In genomic region chr6:88869459-88869858, GRCm38 (mm10) we compare ENCODE assay signal across 18 mouse cellular contexts. TPM values are rescaled to one million over a fixed set of nuclear protein-coding genes. Genes with fewer than 3 reads are reported as not detected.
DNase-seq lines count a peak whose midpoint lies in the region; ATAC-seq and TF ChIP-seq lines count a peak whose summit lies in the region.
"Had no signal": no experiment of that assay in that cellular context is flagged by ENCODE, and none has a peak within 500 bp of the region (broad histone marks: within the 10 kb centered on the region; RNA-seq: fewer than 3 reads in every experiment).

No protein-coding gene starts in this region.

- POLR2A ChIA-PET in Patski (lab: Charles Lee) = no interaction called here

- CTCF ChIA-PET in Patski (lab: Charles Lee) = interaction anchor here (1.1 to 2.1 kb wide), 3 partner anchors 9 to 14 kb away, joined by 4 to 5 read pairs (median 5); no protein-coding TSS in a partner anchor

- in situ Hi-C loops in Patski (cut with MboI; ENCODE audit: low pct_unique_long_range_greater_than_20kb) = loop anchor here (25.0 kb wide), 1 partner anchor 682 kb away; the partner anchor contains the start of gene Gata2

- H3K27me3 ChIP-seq in forebrain, embryonic 15.5 days = no peaks in the 10 kb centered on the region
- H3K27me3 ChIP-seq in forebrain, embryonic 14.5 days (replicated peaks; ENCODE audit: control insufficient read depth, insufficient read depth, low read length) = no peaks in the 10 kb centered on the region
- H3K27me3 ChIP-seq in Patski (no peaks in the 10 kb centered on the region), myocyte (ENCODE audit: control insufficient read depth, insufficient read depth, insufficient read length) (peaks cover 10% of the 10 kb centered on the region)
- H3K27me3 ChIP-seq: midbrain, embryonic 15.5 days; neural tube, embryonic 15.5 days had no signal

- peaks cover 13% of the 10 kb centered on the region for H3K36me3 ChIP-seq in forebrain, embryonic 15.5 days
- peaks cover 28% of the 10 kb centered on the region for H3K36me3 ChIP-seq in forebrain, embryonic 14.5 days (ENCODE audit: control insufficient read depth, insufficient read depth, low read length)
- H3K36me3 ChIP-seq in myocyte (ENCODE audit: control insufficient read depth, insufficient read depth) = no peaks in the 10 kb centered on the region
- H3K36me3 ChIP-seq: liver, embryonic 15.5 days had no signal

- no peak for TF ChIP-seq POLR2A in myocyte (IDR thresholded peaks at IDR 0.05; ENCODE audit: insufficient read length, low read depth)

- H3K79me2 ChIP-seq in myocyte (ENCODE audit: control insufficient read depth, insufficient read depth) = no peaks in the 10 kb centered on the region

- no peak overlapping the region for H3K9ac ChIP-seq in forebrain, embryonic 15.5 days (replicated peaks)
- H3K9ac ChIP-seq in forebrain, embryonic 14.5 days (ENCODE audit: low read length) = no peak overlapping the region
- H3K9ac ChIP-seq: heart, embryonic 12.5 days; limb, embryonic 12.5 days; liver, embryonic 15.5 days; midbrain, embryonic 15.5 days; neural tube, embryonic 15.5 days had no signal

- peaks cover 43% of the 10 kb centered on the region for H3K4me1 ChIP-seq in forebrain, embryonic 15.5 days
- peaks cover 34% of the 10 kb centered on the region for H3K4me1 ChIP-seq in forebrain, embryonic 14.5 days (ENCODE audit: control insufficient read depth, insufficient read depth, low read length)

- 91% methylated on average over 7 of the region's 7 CpGs for WGBS in forebrain, embryonic 15.5 days
- WGBS in forebrain, embryonic 14.5 days = 92% methylated on average over 7 of the region's 7 CpGs

- no peak overlapping the region for H3K4me3 ChIP-seq in forebrain, embryonic 15.5 days
- no peak overlapping the region for H3K4me3 ChIP-seq in forebrain, embryonic 14.5 days (ENCODE audit: low read depth, low read length)
- H3K4me3 ChIP-seq in myocyte = no peak overlapping the region
- H3K4me3 ChIP-seq: heart, embryonic 12.5 days; limb, embryonic 12.5 days; liver, embryonic 15.5 days; midbrain, embryonic 15.5 days; neural tube, embryonic 15.5 days had no signal

- no peak overlapping the region for H3K4me2 ChIP-seq in forebrain, embryonic 15.5 days (replicated peaks)
- H3K4me2 ChIP-seq in forebrain, embryonic 14.5 days (ENCODE audit: low read length) = no peak overlapping the region
- H3K4me2 ChIP-seq in myocyte (ENCODE audit: low read depth) = peak overlapping the region; percentile 59
- H3K4me2 ChIP-seq: heart, embryonic 12.5 days; limb, embryonic 12.5 days; liver, embryonic 15.5 days; midbrain, embryonic 15.5 days had no signal

- no peak overlapping the region for H3ac ChIP-seq in myocyte (ENCODE audit: control insufficient read depth, insufficient read length)

- intact Hi-C loops in gastrocnemius, postnatal 14 days (cut with DNase I; ENCODE audit: low total_unique reads) = no loop called here

- H3K27ac ChIP-seq in forebrain, embryonic 15.5 days (replicated peaks) = 0 out of 2 replicates have a peak overlapping the region, but pooled peaks have one; percentile 1
- no peak overlapping the region for H3K27ac ChIP-seq in forebrain, embryonic 14.5 days (ENCODE audit: low read depth, low read length)
- H3K27ac ChIP-seq: limb, embryonic 12.5 days; liver, embryonic 15.5 days; macrophage; midbrain, embryonic 15.5 days had no signal

- H3K9me3 ChIP-seq in forebrain, embryonic 15.5 days = no peaks in the 10 kb centered on the region
- no peaks in the 10 kb centered on the region for H3K9me3 ChIP-seq in forebrain, embryonic 14.5 days (replicated peaks; ENCODE audit: control insufficient read depth, low read length)
- H3K9me3 ChIP-seq: heart, embryonic 12.5 days; limb, embryonic 12.5 days; liver, embryonic 15.5 days; midbrain, embryonic 15.5 days; neural tube, embryonic 15.5 days had no signal

- no peak for ATAC-seq in forebrain, embryonic 15.5 days (replicated peaks)
- no peak for ATAC-seq in forebrain, embryonic 14.5 days
- peak; percentile 92 for ATAC-seq in Patski
- ATAC-seq: forebrain, embryonic 16.5 days; inflammation-experienced regulatory T-cells, adult 6 months; midbrain, embryonic 15.5 days had no signal

- no peak for DNase-seq in forebrain, embryonic 14.5 days (ENCODE audit: low spot score)
- DNase-seq in right cerebral cortex, adult 18-20 months = peak; percentile 78
- DNase-seq in right cerebral cortex, postnatal 10 days (ENCODE audit: low spot score in 2 of 2) = no peak
- peak; percentile 30 for DNase-seq in Patski (ENCODE audit: low read depth, low spot score)
- DNase-seq in gastrocnemius, postnatal 14 days = no peak
- no peak for DNase-seq in kidney, postnatal 4 days
- DNase-seq: heart, postnatal 4 days had no signal

- TF ChIP-seq CTCF in Patski (IDR thresholded peaks at IDR 0.05) = no peak

TF ChIP-seq in myocyte, 11 proteins besides CTCF, POLR2A, EP300 and RAD21:
- TF ChIP-seq TCF12 (IDR thresholded peaks at IDR 0.05; ENCODE audit: insufficient read depth, poor library complexity, severe bottlenecking) = no peak

RNA-seq across cellular contexts. Expression of gene Podxl2, which starts 5.4 kb away (rescaled TPM):
- 590 and 608 TPM in 2 replicates for polyA plus RNA-seq in forebrain, embryonic 15.5 days (2015; fragmentation: Nextera tagmentation; extraction: Ambion mirVana)
- 334 and 428 TPM in 2 replicates for polyA plus RNA-seq in forebrain, embryonic 14.5 days (2014; fragmentation: Nextera tagmentation; extraction: Ambion mirVana)
- 41.5 TPM for polyA plus RNA-seq in Patski (2021)
- 3.4 TPM for polyA plus RNA-seq in myocyte (2012; fragmentation: generic; extraction: Trizol)
- total RNA-seq in gastrocnemius, postnatal 14 days (2021) = 10 to 100 TPM; 47.1 to 54.4 TPM
- total RNA-seq: MEL had no signal
- polyA plus RNA-seq: inflammation-experienced regulatory T-cells, adult 6 months had no signal

RNA-seq across cellular contexts. Expression of gene Abtb1, which starts 27.7 kb away (rescaled TPM):
- 37.6 and 40.0 TPM in 2 replicates for polyA plus RNA-seq in forebrain, embryonic 15.5 days (2015; fragmentation: Nextera tagmentation; extraction: Ambion mirVana)
- polyA plus RNA-seq in forebrain, embryonic 14.5 days (2014; fragmentation: Nextera tagmentation; extraction: Ambion mirVana) = 31.4 and 35.7 TPM in 2 replicates
- polyA plus RNA-seq in Patski (2021) (35.8 TPM), myocyte (2012; fragmentation: generic; extraction: Trizol) (23.6 TPM)
- 10 to 100 TPM; 17.8 to 18.2 TPM for total RNA-seq in gastrocnemius, postnatal 14 days (2021)

RNA-seq across cellular contexts. Expression of gene Mcm2, which starts 29.1 kb away (rescaled TPM):
- polyA plus RNA-seq in forebrain, embryonic 15.5 days (2015; fragmentation: Nextera tagmentation; extraction: Ambion mirVana) = 70.0 and 75.2 TPM in 2 replicates
- 71.1 and 82.8 TPM in 2 replicates for polyA plus RNA-seq in forebrain, embryonic 14.5 days (2014; fragmentation: Nextera tagmentation; extraction: Ambion mirVana)
- 61.8 TPM for polyA plus RNA-seq in Patski (2021)
- polyA plus RNA-seq in myocyte (2012; fragmentation: generic; extraction: Trizol) = 42.1 TPM
- total RNA-seq in gastrocnemius, postnatal 14 days (2021) = 1 to 10 TPM; 5.5 to 9.4 TPM

RNA-seq across cellular contexts. Expression of gene Tpra1, which starts 32.6 kb away (rescaled TPM):
- 61.5 and 64.1 TPM in 2 replicates for polyA plus RNA-seq in forebrain, embryonic 15.5 days (2015; fragmentation: Nextera tagmentation; extraction: Ambion mirVana)
- polyA plus RNA-seq in forebrain, embryonic 14.5 days (2014; fragmentation: Nextera tagmentation; extraction: Ambion mirVana) = 32.9 and 41.2 TPM in 2 replicates
- polyA plus RNA-seq in Patski (2021) (64.5 TPM), myocyte (2012; fragmentation: generic; extraction: Trizol) (27.3 TPM)
- 10 to 100 TPM; 21.5 to 24.1 TPM for total RNA-seq in gastrocnemius, postnatal 14 days (2021)

Comparison
In these comparisons a context has a peak if more than half of its experiments do, and no peak if none do; other contexts are left out.
1. DNase-seq: peak in right cerebral cortex, adult 18-20 months (single experiment) and Patski (single experiment); none in forebrain, embryonic 14.5 days (single experiment), right cerebral cortex, postnatal 10 days (0 of 2), gastrocnemius, postnatal 14 days (single experiment) and kidney, postnatal 4 days (0 of 2).